Mouse (Mus musculus) G1E (cell line): Measurements from ENCODE around the gene Spag5.

ENCODE experiments used
- CTCF ChIP-seq: IDR thresholded peaks from 2 replicates; pipeline ENCODE4 v1.5.1; 2012; ENCODE audit warnings: low read depth, low read length, inconsistent platforms, mixed read lengths
- POLR2AphosphoS5 ChIP-seq: IDR thresholded peaks from 2 replicates; pipeline ENCODE4 v1.6.1; 2012; ENCODE audit warnings: low read depth, low read length, inconsistent platforms; ENCODE audit not compliant: insufficient replicate concordance

- TF ChIP-seq CTCF (no peak), POLR2AphosphoS5 (no peak)
Observed at GRCm38 (mm10) chr11:78328512-78329056, 27.3 kb downstream of the Spag5 start.
